Mouse (Mus musculus): Measurements from ENCODE around the gene Rps12. TPM values are rescaled to one million over a fixed set of nuclear protein-coding genes. Genes with fewer than 3 reads are reported as not detected.
"Not testable (repeated sequence)": the region's sequence is repeated elsewhere in the genome, so short reads cannot be mapped to it uniquely, and the experiment has no call there.

Rps12 gene
- polyA plus RNA-seq, 1 experiment from 2014 or later: 161 TPM

DNA sequence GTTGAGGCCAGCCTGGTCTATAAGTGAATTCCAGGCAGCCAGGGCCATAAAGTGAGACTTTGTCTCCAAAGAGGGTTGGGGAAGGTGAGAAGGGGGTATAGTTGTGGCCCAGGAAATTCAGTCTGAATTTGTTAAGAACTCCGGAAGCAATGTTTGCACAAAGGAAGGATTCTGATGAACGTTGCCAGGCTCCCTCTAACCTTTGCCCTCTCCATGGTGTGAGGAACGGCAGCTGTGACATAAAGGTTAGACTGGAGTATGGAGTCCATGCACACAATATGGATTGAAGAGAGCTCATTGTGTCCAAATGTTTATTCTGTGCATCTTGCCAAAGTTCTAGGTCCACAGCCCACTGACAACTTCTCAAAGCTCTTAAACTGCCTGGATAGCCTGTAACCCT is 12.9 kb upstream of the Rps12 start:
- DNase-seq (ENCODE audit: extremely low spot score, low spot score): no peak
- WGBS: 36% methylated on average over 3 of the region's 3 CpGs
- Histone ChIP-seq H3K4me3 (no peak overlapping the region), H3K36me3 (replicated peaks) (peaks cover 33% of the 10 kb centered on the region), H3K4me1 (peaks cover 34% of the 10 kb centered on the region), H3K27me3 (ENCODE audit: poor library complexity, severe bottlenecking) (no peaks in the 10 kb centered on the region), H3K27ac (no peak overlapping the region), H3K9me3 (no peaks in the 10 kb centered on the region)

GRCm38 (mm10) chr10:23798142-23798541 is 11.1 kb upstream of the Rps12 start:
- H3K4me3 ChIP-seq: peak overlapping the region; percentile 62

GRCm38 (mm10) chr10:23797606-23798005 is 10.5 kb upstream of the Rps12 start:
- no peaks in the 10 kb centered on the region for H3K9me3 ChIP-seq
- no peak for DNase-seq (ENCODE audit: extremely low spot score, low spot score)
- peaks cover 18% of the 10 kb centered on the region for H3K36me3 ChIP-seq (replicated peaks)
- no peaks in the 10 kb centered on the region for H3K27me3 ChIP-seq (ENCODE audit: poor library complexity, severe bottlenecking)
- peak overlapping the region; percentile 62 for H3K4me3 ChIP-seq
- 14% methylated on average over 3 of the region's 3 CpGs for WGBS
- no peak overlapping the region for H3K27ac ChIP-seq
- H3K4me1 ChIP-seq: peaks cover 34% of the 10 kb centered on the region

More at GRCm38 (mm10) chr10:23798142-23798541, 11.1 kb upstream of the Rps12 start:
- 92% methylated on average over 1 of the region's 1 CpGs for WGBS
- Histone ChIP-seq H3K27me3 (ENCODE audit: poor library complexity, severe bottlenecking) (no peaks in the 10 kb centered on the region), H3K4me1 (peaks cover 34% of the 10 kb centered on the region), H3K36me3 (replicated peaks) (peaks cover 20% of the 10 kb centered on the region), H3K9me3 (no peaks in the 10 kb centered on the region), H3K27ac (no peak overlapping the region)
- no peak for DNase-seq (ENCODE audit: extremely low spot score, low spot score)

- Histone ChIP-seq H3K4me1 (peaks cover 34% of the 10 kb centered on the region), H3K9me3 (no peaks in the 10 kb centered on the region), H3K4me3 (peak within 1 kb of the TSS; percentile 62), H3K27me3 (ENCODE audit: poor library complexity, severe bottlenecking) (no peaks in the 10 kb centered on the region), H3K27ac (peak within 1 kb of the TSS; percentile 87), H3K36me3 (replicated peaks) (peaks cover 11% of the 10 kb centered on the region)
- DNase-seq (ENCODE audit: extremely low spot score, low spot score): peak; percentile 53
- 6% methylated on average over 43 of the region's 43 CpGs for WGBS
Observed at GRCm38 (mm10) chr10:23796551-23797503, 9.8 kb upstream of the Rps12 start, which contains the start of gene Slc18b1. Gene Slc18b1, plus strand, starts transcription at chr10:23796986.

GRCm38 (mm10) chr10:23795871-23796520 is 8.9 kb upstream of the Rps12 start:
- WGBS: 62% methylated on average over 9 of the region's 9 CpGs
- H3K36me3 ChIP-seq (replicated peaks): peaks cover 2% of the 10 kb centered on the region
- DNase-seq (ENCODE audit: extremely low spot score, low spot score): no peak
- H3K4me3 ChIP-seq: peak overlapping the region; percentile 62
- no peaks in the 10 kb centered on the region for H3K27me3 ChIP-seq (ENCODE audit: poor library complexity, severe bottlenecking)
- H3K4me1 ChIP-seq: peaks cover 34% of the 10 kb centered on the region
- no peaks in the 10 kb centered on the region for H3K9me3 ChIP-seq
- H3K27ac ChIP-seq: peak overlapping the region; percentile 87; the same call in 1 of the 2 replicates

DNA sequence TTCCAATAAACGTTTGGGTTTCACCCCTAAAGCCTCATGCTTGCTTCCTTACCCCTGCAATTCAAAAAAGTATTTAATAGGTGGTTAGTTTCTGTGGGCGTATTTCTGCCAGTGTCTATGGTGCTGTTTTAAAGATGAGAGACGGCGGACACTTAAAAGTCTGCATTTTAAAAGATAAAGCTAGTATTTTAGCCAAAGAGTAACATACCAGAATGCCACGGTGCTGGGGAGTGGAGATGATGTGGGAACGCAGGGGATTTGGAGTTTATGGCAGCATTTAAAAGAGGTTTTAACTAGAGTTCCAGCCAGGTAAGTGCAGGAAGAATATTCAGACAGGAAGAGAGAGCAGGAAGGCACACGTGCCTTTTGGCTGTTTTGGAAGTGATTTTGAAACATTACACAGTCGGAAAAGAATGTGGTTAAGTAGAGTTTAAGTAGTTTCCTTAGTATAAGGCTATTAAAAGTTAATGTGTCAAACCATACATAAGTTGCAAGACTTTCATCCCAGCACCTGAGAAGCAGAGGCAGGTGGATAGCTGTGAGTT is 1.1 kb upstream of the Rps12 start:
- 14% methylated on average over 8 of the region's 8 CpGs for WGBS
- Histone ChIP-seq H3K4me1 (peaks cover 41% of the 10 kb centered on the region), H3K9me3 (no peaks in the 10 kb centered on the region), H3K36me3 (replicated peaks) (peaks cover 36% of the 10 kb centered on the region), H3K27ac (peak overlapping the region; percentile 92), H3K4me3 (peak overlapping the region; percentile 88), H3K27me3 (ENCODE audit: poor library complexity, severe bottlenecking) (no peaks in the 10 kb centered on the region)
- no peak for DNase-seq (ENCODE audit: extremely low spot score, low spot score)

DNA sequence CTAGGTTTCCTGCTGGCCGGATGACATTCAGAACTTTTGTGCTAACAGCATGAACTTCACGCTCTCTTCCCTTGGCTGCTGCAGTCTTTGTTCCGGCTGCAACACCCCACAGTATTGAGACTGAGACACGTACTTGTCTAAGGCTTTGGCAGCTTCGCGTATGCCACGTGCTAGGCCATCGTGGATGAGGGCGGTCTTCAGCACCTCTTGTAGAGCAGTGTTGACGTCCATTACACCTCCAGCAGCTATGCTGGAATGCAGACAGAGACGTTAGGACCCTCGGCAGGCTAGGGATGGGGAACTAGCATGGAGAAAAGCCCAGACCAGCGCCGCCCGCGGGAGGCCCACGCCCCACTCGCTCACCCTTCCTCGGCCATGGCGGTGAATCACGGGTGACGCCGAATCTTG is 440 bp downstream of the Rps12 start:
- DNase-seq (ENCODE audit: extremely low spot score, low spot score): not testable (repeated sequence)
- WGBS: under 1% methylated on average over 23 of the region's 23 CpGs
- peak overlapping the region; percentile 92 for H3K27ac ChIP-seq

GRCm38 (mm10) chr10:23786040-23786439 is 1.0 kb downstream of the Rps12 start:
- Histone ChIP-seq H3K36me3 (replicated peaks) (peaks cover 52% of the 10 kb centered on the region), H3K9me3 (no peaks in the 10 kb centered on the region), H3K27ac (peak overlapping the region; percentile 92), H3K27me3 (ENCODE audit: poor library complexity, severe bottlenecking) (no peaks in the 10 kb centered on the region), H3K4me3 (peak overlapping the region; percentile 88), H3K4me1 (peaks cover 41% of the 10 kb centered on the region)
- DNase-seq (ENCODE audit: extremely low spot score, low spot score): no peak
- whole genome bisulfite sequencing: 0% methylated on average over 4 of the region's 4 CpGs

More for the DNA sequence above, 440 bp downstream of the Rps12 start:
- peaks cover 46% of the 10 kb centered on the region for H3K36me3 ChIP-seq (replicated peaks)
- not testable (repeated sequence) for H3K27me3 ChIP-seq (ENCODE audit: poor library complexity, severe bottlenecking); H3K9me3 ChIP-seq
- peaks cover 41% of the 10 kb centered on the region for H3K4me1 ChIP-seq
- H3K4me3 ChIP-seq: peak overlapping the region; percentile 88

DNA sequence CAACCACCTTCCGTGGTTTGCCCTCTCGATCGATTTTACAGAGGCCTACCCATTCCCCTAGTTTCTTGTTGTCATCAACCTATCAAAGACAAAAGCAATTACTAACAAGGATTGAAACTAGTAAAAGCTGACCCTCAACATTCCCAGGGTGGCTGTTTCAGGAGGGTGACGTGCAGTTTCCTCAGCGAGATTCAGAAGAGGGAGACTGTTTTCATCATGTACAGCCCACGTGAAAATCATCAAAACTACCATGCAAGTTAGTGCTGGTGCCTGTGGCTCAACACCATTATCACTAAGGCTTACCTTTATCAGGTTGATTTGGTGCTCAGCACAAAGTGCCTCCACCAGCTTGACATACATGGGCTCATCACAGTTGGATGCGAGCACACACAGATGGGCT is 1.5 kb downstream of the Rps12 start:
- not testable (repeated sequence) for H3K27me3 ChIP-seq (ENCODE audit: poor library complexity, severe bottlenecking); H3K9me3 ChIP-seq; DNase-seq (ENCODE audit: extremely low spot score, low spot score)
- Histone ChIP-seq H3K36me3 (replicated peaks) (peaks cover 56% of the 10 kb centered on the region), H3K4me3 (peak overlapping the region; percentile 88), H3K27ac (peak overlapping the region; percentile 92), H3K4me1 (peaks cover 41% of the 10 kb centered on the region)
- 37% methylated on average over 7 of the region's 7 CpGs for WGBS

DNA sequence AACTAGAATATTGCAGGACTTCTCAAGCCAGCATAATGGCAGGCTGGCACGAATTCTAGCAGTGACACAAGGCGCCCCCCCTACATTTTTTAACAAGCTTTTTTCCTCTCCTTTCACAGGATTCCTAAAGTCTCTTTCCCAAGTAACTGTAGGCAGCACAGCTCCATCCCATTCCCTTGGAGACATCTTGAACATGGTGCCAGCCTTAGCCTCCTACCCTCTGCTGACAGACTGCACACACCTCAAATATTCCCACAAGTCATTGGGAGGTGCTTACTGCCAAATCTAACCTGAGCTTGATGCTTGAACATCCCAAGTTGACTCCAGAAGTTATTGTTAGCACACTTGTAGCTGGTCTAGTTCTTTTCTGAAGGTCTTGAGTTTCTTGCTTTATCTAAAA is 3.0 kb downstream of the Rps12 start:
- H3K36me3 ChIP-seq (replicated peaks): peaks cover 62% of the 10 kb centered on the region
- no peaks in the 10 kb centered on the region for H3K9me3 ChIP-seq
- H3K4me1 ChIP-seq: peaks cover 41% of the 10 kb centered on the region
- peak overlapping the region; percentile 88; the same call in 1 of the 2 replicates for H3K4me3 ChIP-seq
- no peaks in the 10 kb centered on the region for H3K27me3 ChIP-seq (ENCODE audit: poor library complexity, severe bottlenecking)
- WGBS: 39% methylated on average over 2 of the region's 2 CpGs
- H3K27ac ChIP-seq: no peak overlapping the region
- DNase-seq (ENCODE audit: extremely low spot score, low spot score): no peak

DNA sequence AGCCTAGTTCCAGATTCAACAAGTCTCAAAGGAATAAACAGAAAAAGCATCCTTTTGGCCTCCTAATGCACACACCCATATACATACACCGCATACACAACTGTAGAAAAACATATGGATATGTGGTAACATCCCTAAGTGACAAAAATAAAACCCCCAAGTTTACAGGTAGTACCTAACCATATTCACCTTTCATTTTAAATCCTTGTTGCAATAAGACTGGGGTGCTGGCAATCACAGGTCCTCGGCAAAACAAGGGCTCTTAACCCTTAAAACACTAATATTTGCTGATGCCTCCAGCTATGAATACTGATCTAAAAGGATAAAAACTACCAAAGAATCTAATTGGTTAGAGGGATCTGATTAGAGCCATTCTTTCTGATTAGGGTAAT is 3.6 kb downstream of the Rps12 start:
- H3K4me3 ChIP-seq: no peak overlapping the region

DNA sequence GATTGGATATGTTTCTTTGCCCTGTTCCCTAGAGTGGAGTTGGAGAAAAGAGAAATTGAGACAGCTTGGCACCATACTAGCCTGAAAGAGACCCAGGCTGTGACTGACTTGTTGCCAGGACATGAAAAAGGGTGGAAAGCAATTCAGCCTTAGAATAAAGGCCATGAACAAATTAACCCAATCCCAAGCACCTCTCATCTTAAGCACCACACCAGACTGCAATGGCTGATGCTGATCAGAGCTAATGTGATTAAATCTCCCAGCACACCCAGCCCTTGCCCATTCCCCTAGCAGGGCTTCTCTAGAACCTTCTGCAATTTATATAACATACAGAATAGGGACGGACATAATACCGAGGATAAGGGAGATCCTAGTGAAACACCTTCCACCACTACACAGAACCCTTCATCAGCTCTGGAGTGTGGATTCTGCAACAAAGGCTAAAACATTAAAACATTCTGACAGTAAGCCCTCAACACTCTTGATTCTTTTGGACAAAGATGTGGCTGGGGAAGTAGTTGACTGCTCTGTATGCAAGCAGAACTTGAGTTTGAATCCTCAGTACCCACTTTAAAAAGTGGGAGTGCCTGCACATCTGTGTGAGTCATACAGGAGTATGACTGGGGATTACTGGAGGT is 4.1 kb downstream of the Rps12 start:
- Histone ChIP-seq H3K27ac (no peak overlapping the region), H3K27me3 (ENCODE audit: poor library complexity, severe bottlenecking) (no peaks in the 10 kb centered on the region), H3K36me3 (replicated peaks) (peaks cover 62% of the 10 kb centered on the region), H3K4me3 (no peak overlapping the region), H3K9me3 (no peaks in the 10 kb centered on the region), H3K4me1 (peaks cover 30% of the 10 kb centered on the region)
- WGBS: 26% methylated on average over 2 of the region's 2 CpGs
- DNase-seq (ENCODE audit: extremely low spot score, low spot score): no peak

More for the DNA sequence above, 3.6 kb downstream of the Rps12 start:
- Histone ChIP-seq H3K27me3 (ENCODE audit: poor library complexity, severe bottlenecking) (no peaks in the 10 kb centered on the region), H3K27ac (no peak overlapping the region), H3K36me3 (replicated peaks) (peaks cover 62% of the 10 kb centered on the region), H3K4me1 (peaks cover 36% of the 10 kb centered on the region), H3K9me3 (no peaks in the 10 kb centered on the region)
- DNase-seq (ENCODE audit: extremely low spot score, low spot score): no peak
- WGBS: 24% methylated on average over 2 of the region's 2 CpGs

Measured in forebrain, embryonic 10.5 days (tissue).